Mouse (Mus musculus) olfactory bulb, adult 2 months (tissue): ENCODE measurements around the gene Zfp341.

Source experiments
- CTCF ChIP-seq: fragments of 200-500 bp; IDR thresholded peaks from 2 replicates; pipeline ENCODE4 v1.5.1; 2012; ENCODE audit warnings: low read depth, mild to moderate bottlenecking, low read length, moderate library complexity; ENCODE audit not compliant: insufficient read depth
- POLR2A ChIP-seq: fragments of 200-500 bp; IDR thresholded peaks from 2 replicates; pipeline ENCODE4 v1.6.1; 2012; ENCODE audit warnings: mild to moderate bottlenecking, low read depth, low read length, moderate library complexity; ENCODE audit not compliant: insufficient read depth

- TF ChIP-seq POLR2A (no peak), CTCF (no peak)
Observed at GRCm38 (mm10) chr2:154684901-154685470, 71.9 kb downstream of the Zfp341 start.
